Mouse (Mus musculus) gastrocnemius, adult 8-10 months (tissue): ENCODE data around the gene Mettl27. TPM values are rescaled to one million over a fixed set of nuclear protein-coding genes. Genes with fewer than 3 reads are reported as not detected.
"Not testable (repeated sequence)": the region's sequence is repeated elsewhere in the genome, so short reads cannot be mapped to it uniquely, and the experiment has no call there.

Experiments used
- DNase-seq, 2 experiments: peaks; one replicate each; pipeline ENCODE4 v3.0.0; 2022; ENCODE audit warnings: low spot score in 2 of 2
- total RNA-seq, 4 experiments: library from RNA; stranded (reverse); gene quantifications; 2 replicates each; pipeline ENCODE4 v1.2.4; 2022

The Mettl27 gene
- total RNA-seq, 4 experiments from 2014 or later: 3.8 to 6.1 (median 4.4) TPM

GRCm38 (mm10) chr5:134920106-134920687 is 12.0 kb upstream of the Mettl27 start:
- DNase-seq: no peak

GRCm38 (mm10) chr5:134921106-134921505 is 11.1 kb upstream of the Mettl27 start:
- DNase-seq: no peak

- no peak for DNase-seq
Measured at GRCm38 (mm10) chr5:134923141-134923540, 9.0 kb upstream of the Mettl27 start.

GRCm38 (mm10) chr5:134926726-134927125 is 5.4 kb upstream of the Mettl27 start:
- DNase-seq: no peak

- no peak for DNase-seq
Measured at GRCm38 (mm10) chr5:134929988-134930387, 2.2 kb upstream of the Mettl27 start.

- peak; percentile 38 to 45 for DNase-seq
Measured at GRCm38 (mm10) chr5:134932903-134933276, 722 bp downstream of the Mettl27 start.

GRCm38 (mm10) chr5:134933281-134933680 is 1.1 kb downstream of the Mettl27 start:
- no peak for DNase-seq

GRCm38 (mm10) chr5:134933686-134934085 is 1.5 kb downstream of the Mettl27 start:
- DNase-seq: not testable (repeated sequence)

- no peak for DNase-seq
Measured at GRCm38 (mm10) chr5:134934666-134935065, 2.5 kb downstream of the Mettl27 start.

- no peak for DNase-seq
Measured at GRCm38 (mm10) chr5:134936051-134936450, 3.9 kb downstream of the Mettl27 start.

- no peak for DNase-seq
Measured at GRCm38 (mm10) chr5:134936626-134937185, 4.5 kb downstream of the Mettl27 start.

- no peak for DNase-seq
Measured at GRCm38 (mm10) chr5:134939069-134939468, 6.9 kb downstream of the Mettl27 start.

GRCm38 (mm10) chr5:134939554-134939953 is 7.4 kb downstream of the Mettl27 start:
- not testable (repeated sequence) for DNase-seq

GRCm38 (mm10) chr5:134941472-134942209 is 9.5 kb downstream of the Mettl27 start:
- no peak for DNase-seq

- no peak for DNase-seq
Measured at GRCm38 (mm10) chr5:134942740-134943139, 10.6 kb downstream of the Mettl27 start.

- no peak for DNase-seq
Measured at GRCm38 (mm10) chr5:134944179-134944578, 12.0 kb downstream of the Mettl27 start.

GRCm38 (mm10) chr5:134945266-134945959 is 13.2 kb downstream of the Mettl27 start:
- DNase-seq: no peak

- no peak for DNase-seq
Measured at GRCm38 (mm10) chr5:134946063-134946856, 14.1 kb downstream of the Mettl27 start.

- no peak for DNase-seq
Measured at GRCm38 (mm10) chr5:134946857-134947255, 14.7 kb downstream of the Mettl27 start, which contains the start of gene Cldn4. Cldn4 (minus strand) TSS chr5:134946934.

- DNase-seq: no peak
Measured at GRCm38 (mm10) chr5:134947420-134948084, 15.4 kb downstream of the Mettl27 start.

- DNase-seq: no peak
Measured at GRCm38 (mm10) chr5:134948085-134948439, 15.9 kb downstream of the Mettl27 start.
